Mouse (Mus musculus): ENCODE data around the gene Gpatch11. TPM values are rescaled to one million over a fixed set of nuclear protein-coding genes. Genes with fewer than 3 reads are reported as not detected.

The Gpatch11 gene
- polyA plus RNA-seq, 1 experiment from 2014 or later: 33.2 TPM

DNA sequence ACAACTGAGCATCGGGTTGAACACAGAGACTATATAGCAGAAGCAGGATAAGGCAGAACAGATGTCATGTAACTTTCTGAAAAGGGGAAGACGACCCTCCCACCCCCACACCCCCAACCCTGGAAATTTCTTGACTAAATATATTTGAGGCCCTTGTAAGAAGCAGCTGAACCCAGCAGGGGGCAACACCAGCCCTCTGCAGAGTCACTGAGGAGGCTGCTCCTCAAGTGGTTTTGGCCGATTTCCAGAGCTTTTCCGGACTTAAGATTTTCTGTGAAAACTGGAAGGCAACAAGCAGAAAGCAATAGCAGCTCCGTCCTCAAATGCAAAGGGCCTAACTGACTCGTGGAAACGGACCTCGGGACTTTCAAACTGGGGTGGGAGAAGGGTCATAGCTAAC is 60.0 kb downstream of the Gpatch11 start:
- Histone ChIP-seq H3K36me3 (ENCODE audit: control insufficient read depth, insufficient read depth, low read length) (no peaks in the 10 kb centered on the region), H3K9me3 (ENCODE audit: control insufficient read depth, low read length) (no peaks in the 10 kb centered on the region), H3K4me1 (ENCODE audit: control insufficient read depth in 2 of 2, insufficient read depth in 2 of 2, low read length in 2 of 2) (no peaks in the 10 kb centered on the region; a peak in 2 of 4 replicates), H3K9ac (ENCODE audit: low read length) (peak overlapping the region; percentile 47; the same call in 1 of the 2 replicates), H3K27me3 (ENCODE audit: control insufficient read depth, insufficient read depth, low read length) (no peaks in the 10 kb centered on the region), H3K27ac (replicated peaks in 1 of 2; ENCODE audit: control insufficient read depth in 1 of 2, insufficient read depth in 1 of 2, low read depth in 2 of 2, low read length in 2 of 2) (no peak overlapping the region), H3K4me3 (ENCODE audit: control insufficient read depth in 1 of 2, insufficient read depth in 1 of 2, low read depth in 1 of 2, low read length in 2 of 2) (peak overlapping the region; percentile 19 to 30), H3K4me2 (ENCODE audit: low read length) (peak overlapping the region; percentile 56)
- no peak for ATAC-seq (ENCODE audit: insufficient number of reproducible peaks, insufficient read depth, low FRiP score, low read depth)
- WGBS: 26% methylated on average over 8 of the region's 8 CpGs

Other genes starting within 250 kb of the Gpatch11 start
- gene Strn, start 98.4 kb upstream of the Gpatch11 start, polyA plus RNA-seq (2014; fragmentation: Nextera tagmentation; extraction: Ambion mirVana): 21.6 and 23.3 TPM in 2 replicates
- 22.9 and 25.7 TPM in 2 replicates for gene Heatr5b, start 203 bp upstream of the Gpatch11 start, polyA plus RNA-seq (2014; fragmentation: Nextera tagmentation; extraction: Ambion mirVana)
- gene Eif2ak2, start 47.0 kb downstream of the Gpatch11 start, polyA plus RNA-seq (2014; fragmentation: Nextera tagmentation; extraction: Ambion mirVana): 8.0 and 9.6 TPM in 2 replicates
- 0.18 TPM in 1 of 2 replicates, not detected in the other for gene Sult6b1, start 71.4 kb downstream of the Gpatch11 start, polyA plus RNA-seq (2014; fragmentation: Nextera tagmentation; extraction: Ambion mirVana)
- gene Cebpzos, start 80.9 kb downstream of the Gpatch11 start, polyA plus RNA-seq (2014; fragmentation: Nextera tagmentation; extraction: Ambion mirVana): 96.5 and 101 TPM in 2 replicates
- 28.7 and 37.4 TPM in 2 replicates for gene Cebpz, start 101.5 kb downstream of the Gpatch11 start, polyA plus RNA-seq (2014; fragmentation: Nextera tagmentation; extraction: Ambion mirVana)
- gene Ndufaf7, start 101.6 kb downstream of the Gpatch11 start, polyA plus RNA-seq (2014; fragmentation: Nextera tagmentation; extraction: Ambion mirVana): 61.3 and 62.8 TPM in 2 replicates
- 27.1 and 28.2 TPM in 2 replicates for gene Prkd3, start 185.2 kb downstream of the Gpatch11 start, polyA plus RNA-seq (2014; fragmentation: Nextera tagmentation; extraction: Ambion mirVana)
- 34.7 and 41.6 TPM in 2 replicates for gene Qpct, start 216.3 kb downstream of the Gpatch11 start, polyA plus RNA-seq (2014; fragmentation: Nextera tagmentation; extraction: Ambion mirVana)

All from heart, embryonic 14.5 days (tissue).